Mouse (Mus musculus): ENCODE measurements at regions not wholly inside any gene's neighbourhood (a gene's known extent, or its start where the extent isn't known, plus 50 kb on each side); places are given as distances from the start of the nearest gene placed in this dataset.

DNA sequence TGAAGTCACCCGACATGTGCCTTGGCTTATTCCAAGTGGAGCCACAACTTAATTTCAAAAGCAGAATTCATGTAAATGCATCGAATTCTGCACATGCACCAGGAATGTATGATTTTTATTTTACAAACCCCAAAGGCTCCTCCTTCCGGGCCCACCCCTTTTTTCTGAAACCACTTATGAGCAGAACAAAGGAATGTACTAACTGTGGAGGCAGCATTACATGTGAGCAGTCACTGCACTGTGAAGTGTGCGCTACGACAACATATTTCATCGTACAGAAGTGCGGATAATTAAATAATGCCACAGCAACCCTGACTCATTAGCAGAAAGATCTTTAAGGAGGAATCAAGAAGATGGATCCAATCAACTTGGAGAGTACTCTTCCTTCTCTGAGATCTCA, 424.8 kb upstream of the Ubash3b start:
- H3K4me3 ChIP-seq (replicated peaks; ENCODE audit: low read length) = peak overlapping the region; percentile 32

GRCm38 (mm10) chr9:41585771-41586170, 424.3 kb upstream of the Ubash3b start:
- Histone ChIP-seq H3K4me2 (replicated peaks; ENCODE audit: low read depth, low read length, severe bottlenecking) (peak overlapping the region; percentile 59), H3K36me3 (ENCODE audit: control insufficient read depth, insufficient read depth, low read length) (peaks cover 53% of the 10 kb centered on the region), H3K9me3 (ENCODE audit: control insufficient read depth, low read length) (no peaks in the 10 kb centered on the region), H3K9ac (ENCODE audit: low read depth, low read length, severe bottlenecking) (peak overlapping the region; percentile 61), H3K27ac (replicated peaks; ENCODE audit: low read depth, low read length) (peak overlapping the region; percentile 82), H3K4me3 (replicated peaks; ENCODE audit: low read length) (peak overlapping the region; percentile 32), H3K27me3 (ENCODE audit: control insufficient read depth, insufficient read depth, low read length) (no peaks in the 10 kb centered on the region), H3K4me1 (ENCODE audit: control insufficient read depth, insufficient read depth, low read length) (peaks cover 34% of the 10 kb centered on the region)
- no peak for TF ChIP-seq POLR2A (IDR thresholded peaks at IDR 0.05; ENCODE audit: borderline replicate concordance, extremely low read depth, insufficient read depth, insufficient read length)
- no peak for ATAC-seq (ENCODE audit: low FRiP score, low read depth)
- peak; percentile 43 for DNase-seq (ENCODE audit: low spot score)
- WGBS = 18% methylated on average over 5 of the region's 5 CpGs

More for the DNA sequence above, 424.8 kb upstream of the Ubash3b start:
- peak; percentile 59 for DNase-seq (ENCODE audit: low spot score)
- TF ChIP-seq POLR2A (IDR thresholded peaks at IDR 0.05; ENCODE audit: borderline replicate concordance, extremely low read depth, insufficient read depth, insufficient read length) = no peak
- peaks cover 34% of the 10 kb centered on the region for H3K4me1 ChIP-seq (ENCODE audit: control insufficient read depth, insufficient read depth, low read length)
- no peaks in the 10 kb centered on the region for H3K9me3 ChIP-seq (ENCODE audit: control insufficient read depth, low read length)
- peak overlapping the region; percentile 61 for H3K9ac ChIP-seq (ENCODE audit: low read depth, low read length, severe bottlenecking)
- peak overlapping the region; percentile 59 for H3K4me2 ChIP-seq (replicated peaks; ENCODE audit: low read depth, low read length, severe bottlenecking)
- H3K27ac ChIP-seq (replicated peaks; ENCODE audit: low read depth, low read length) = peak overlapping the region; percentile 82
- peaks cover 58% of the 10 kb centered on the region for H3K36me3 ChIP-seq (ENCODE audit: control insufficient read depth, insufficient read depth, low read length)
- no peaks in the 10 kb centered on the region for H3K27me3 ChIP-seq (ENCODE audit: control insufficient read depth, insufficient read depth, low read length)
- peak; percentile 32; the same call in 1 of the 2 replicates for ATAC-seq (ENCODE audit: low FRiP score, low read depth)
- WGBS = 27% methylated on average over 7 of the region's 7 CpGs

- no peak for TF ChIP-seq POLR2A (IDR thresholded peaks at IDR 0.05; ENCODE audit: borderline replicate concordance, extremely low read depth, insufficient read depth, insufficient read length)
- Histone ChIP-seq H3K4me1 (ENCODE audit: control insufficient read depth, insufficient read depth, low read length) (peaks cover 31% of the 10 kb centered on the region), H3K9me3 (ENCODE audit: control insufficient read depth, low read length) (no peaks in the 10 kb centered on the region), H3K4me2 (replicated peaks; ENCODE audit: low read depth, low read length, severe bottlenecking) (peak overlapping the region; percentile 62), H3K4me3 (replicated peaks; ENCODE audit: low read length) (peak overlapping the region; percentile 64), H3K9ac (ENCODE audit: low read depth, low read length, severe bottlenecking) (peak overlapping the region; percentile 81), H3K27me3 (ENCODE audit: control insufficient read depth, insufficient read depth, low read length) (no peaks in the 10 kb centered on the region), H3K36me3 (ENCODE audit: control insufficient read depth, insufficient read depth, low read length) (peaks cover 45% of the 10 kb centered on the region), H3K27ac (replicated peaks; ENCODE audit: low read depth, low read length) (peak overlapping the region; percentile 94)
- ATAC-seq (ENCODE audit: low FRiP score, low read depth) (no peak), DNase-seq (ENCODE audit: low spot score) (no peak)
- 14% methylated on average over 7 of the region's 7 CpGs for WGBS
These were observed 423.5 kb upstream of the Ubash3b start for GRCm38 (mm10) chr9:41585012-41585411.

DNA sequence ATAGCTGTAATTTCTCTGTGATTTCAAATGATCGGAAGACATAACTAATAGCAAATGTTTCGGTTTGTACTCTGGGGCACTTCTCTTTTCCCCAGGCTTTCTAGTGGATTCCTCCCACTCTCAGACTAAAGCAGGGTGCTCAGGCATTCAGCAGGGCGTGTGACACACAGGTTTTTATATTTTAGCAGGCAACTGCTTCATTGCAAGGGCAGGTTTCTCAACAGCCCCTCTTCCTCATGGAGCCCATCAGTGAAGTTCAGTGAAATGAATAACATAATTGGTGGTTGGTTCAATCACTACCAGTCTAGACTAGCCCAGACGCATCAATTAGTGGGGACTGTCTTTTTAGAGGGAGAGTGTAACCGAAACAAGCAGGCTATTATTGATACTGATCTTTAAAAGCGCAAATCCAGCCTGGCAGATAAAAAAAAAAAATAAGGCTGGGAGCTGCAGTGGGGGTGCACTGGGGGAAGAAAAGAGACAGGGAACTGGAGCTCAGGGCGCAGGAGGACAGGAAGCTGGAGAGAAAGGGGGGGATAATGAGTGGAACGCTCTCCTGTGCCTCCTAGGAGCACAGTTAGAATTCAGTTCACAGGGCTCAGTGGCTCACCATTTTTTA, 422.3 kb upstream of the Ubash3b start:
- Histone ChIP-seq H3K9ac (ENCODE audit: low read depth, low read length, severe bottlenecking) (peak overlapping the region; percentile 96), H3K27me3 (ENCODE audit: control insufficient read depth, insufficient read depth, low read length) (no peaks in the 10 kb centered on the region), H3K4me1 (ENCODE audit: control insufficient read depth, insufficient read depth, low read length) (peaks cover 27% of the 10 kb centered on the region), H3K4me3 (replicated peaks; ENCODE audit: low read length) (peak overlapping the region; percentile 64), H3K4me2 (replicated peaks; ENCODE audit: low read depth, low read length, severe bottlenecking) (peak overlapping the region; percentile 62), H3K27ac (replicated peaks; ENCODE audit: low read depth, low read length) (peak overlapping the region; percentile 99), H3K36me3 (ENCODE audit: control insufficient read depth, insufficient read depth, low read length) (peaks cover 33% of the 10 kb centered on the region), H3K9me3 (ENCODE audit: control insufficient read depth, low read length) (no peaks in the 10 kb centered on the region)
- DNase-seq (ENCODE audit: low spot score) (peak; percentile 78), ATAC-seq (ENCODE audit: low FRiP score, low read depth) (no peak)
- 0 out of 2 replicates have a peak, but pooled peaks have one; percentile 9 for TF ChIP-seq POLR2A (IDR thresholded peaks at IDR 0.05; ENCODE audit: borderline replicate concordance, extremely low read depth, insufficient read depth, insufficient read length)
- 8% methylated on average over 8 of the region's 8 CpGs for WGBS

GRCm38 (mm10) chr9:41583276-41583675, 421.8 kb upstream of the Ubash3b start:
- no peaks in the 10 kb centered on the region for H3K9me3 ChIP-seq (ENCODE audit: control insufficient read depth, low read length)
- peak; percentile 61 for DNase-seq (ENCODE audit: low spot score)
- 15% methylated on average over 8 of the region's 8 CpGs for WGBS

More at GRCm38 (mm10) chr9:41583276-41583675, 421.8 kb upstream of the Ubash3b start:
- H3K4me1 ChIP-seq (ENCODE audit: control insufficient read depth, insufficient read depth, low read length) = peaks cover 24% of the 10 kb centered on the region
- H3K9ac ChIP-seq (ENCODE audit: low read depth, low read length, severe bottlenecking) = peak overlapping the region; percentile 96
- peak overlapping the region; percentile 99 for H3K27ac ChIP-seq (replicated peaks; ENCODE audit: low read depth, low read length)
- no peak for ATAC-seq (ENCODE audit: low FRiP score, low read depth)
- peak overlapping the region; percentile 64 for H3K4me3 ChIP-seq (replicated peaks; ENCODE audit: low read length)
- H3K36me3 ChIP-seq (ENCODE audit: control insufficient read depth, insufficient read depth, low read length) = peaks cover 28% of the 10 kb centered on the region
- H3K4me2 ChIP-seq (replicated peaks; ENCODE audit: low read depth, low read length, severe bottlenecking) = peak overlapping the region; percentile 62
- no peaks in the 10 kb centered on the region for H3K27me3 ChIP-seq (ENCODE audit: control insufficient read depth, insufficient read depth, low read length)
- no peak for TF ChIP-seq POLR2A (IDR thresholded peaks at IDR 0.05; ENCODE audit: borderline replicate concordance, extremely low read depth, insufficient read depth, insufficient read length)

Measured in limb, embryonic 14.5 days (tissue).